Mouse (Mus musculus) stomach, postnatal 0 days (tissue): ENCODE data around the gene Clip1. TPM values are rescaled to one million over a fixed set of nuclear protein-coding genes. Genes with fewer than 3 reads are reported as not detected.
A peak's percentile ranks its signal among the peaks of the same experiment; 100 is the strongest.
"Not testable (repeated sequence)": the region's sequence is repeated elsewhere in the genome, so short reads cannot be mapped to it uniquely, and the experiment has no call there.

Experiments
- ATAC-seq: fragments of 200-750 bp; cut with Nextera tagmentation; 2 replicates; pipeline ENCODE4 v1.8.0; 2017; ENCODE audit not compliant: low FRiP score, low TSS enrichment
- DNase-seq: peaks from one replicate; pipeline ENCODE4 v3.0.0-alpha.2; 2016; ENCODE audit warnings: low spot score
- H3K27ac ChIP-seq: fragments of 300-500 bp; sonication (generic); replicated peaks from 2 replicates; pipeline ENCODE4 v1.5.1; 2014; ENCODE audit warnings: mild to moderate bottlenecking, control low read depth
- H3K27me3 ChIP-seq: fragments of 300-500 bp; sonication (generic); 2 replicates; pipeline ENCODE4 v1.6.1; 2014; ENCODE audit warnings: low read length; ENCODE audit not compliant: control insufficient read depth, insufficient read depth
- H3K36me3 ChIP-seq: fragments of 300-500 bp; sonication (generic); 2 replicates; pipeline ENCODE4 v1.6.1; 2014; ENCODE audit warnings: low read length, mixed read lengths; ENCODE audit not compliant: control insufficient read depth, insufficient read depth
- H3K4me1 ChIP-seq: fragments of 300-500 bp; sonication (generic); replicated peaks from 2 replicates; pipeline ENCODE4 v1.6.1; 2014; ENCODE audit warnings: antibody characterized with exemption; ENCODE audit not compliant: control insufficient read depth, insufficient read depth
- H3K4me2 ChIP-seq: fragments of 300-500 bp; sonication (generic); replicated peaks from 2 replicates; pipeline ENCODE4 v1.6.1; 2014; ENCODE audit warnings: low read depth, mild to moderate bottlenecking, control low read depth, moderate library complexity
- H3K4me3 ChIP-seq: fragments of 300-500 bp; sonication (generic); 2 replicates; pipeline ENCODE4 v1.5.1; 2014; ENCODE audit warnings: low read depth, low read length, control low read depth
- H3K9ac ChIP-seq: fragments of 300-500 bp; sonication (generic); 2 replicates; pipeline ENCODE4 v1.6.1; 2014; ENCODE audit warnings: mild to moderate bottlenecking, low read length, control low read depth, mixed read lengths
- H3K9me3 ChIP-seq: fragments of 300-500 bp; sonication (generic); 2 replicates; pipeline ENCODE4 v1.6.1; 2016; ENCODE audit warnings: low read length; ENCODE audit not compliant: control insufficient read depth
- CTCF ChIP-seq: IDR thresholded peaks from 2 replicates; pipeline ENCODE4 v1.5.1; 2016; ENCODE audit warnings: antibody characterized with exemption, low read depth, mild to moderate bottlenecking, moderate library complexity
- EP300 ChIP-seq: optimal IDR thresholded peaks from 2 replicates; pipeline ENCODE3; 2016; ENCODE audit warnings: antibody characterized with exemption
- WGBS: fragments of 180-500 bp; shearing (Covaris S2); extraction: QIAGEN DNeasy Blood & Tissue Kit; methylation state at CpG from one replicate; pipeline ENCODE4 v1.1.7; 2014; 5-methylcytosine and 5-hydroxymethylcytosine counted together
- polyA plus RNA-seq: library from polyadenylated mRNA; unstranded; fragments of >200 nt; fragmentation: Nextera tagmentation; extraction: Ambion mirVana; gene quantifications from 2 replicates; pipeline ENCODE4 v1.2.1, GENCODE M21; 2015

The Clip1 gene
- 36.1 and 41.4 TPM in 2 replicates for polyA plus RNA-seq

- Histone ChIP-seq H3K9me3 (no peaks in the 10 kb centered on the region), H3K4me2 (peak within 1 kb of the TSS; percentile 66), H3K27me3 (no peaks in the 10 kb centered on the region), H3K4me1 (peaks cover 3% of the 10 kb centered on the region), H3K4me3 (peak within 1 kb of the TSS; percentile 97), H3K36me3 (no peaks in the 10 kb centered on the region), H3K9ac (peak within 1 kb of the TSS; percentile 97), H3K27ac (peak within 1 kb of the TSS; percentile 97)
- no peak for TF ChIP-seq CTCF
- no peak for TF ChIP-seq EP300
- ATAC-seq (peak; percentile 67), DNase-seq (peak; percentile 79)
- WGBS: under 1% methylated on average over 37 of the region's 64 CpGs
These were observed at the start of gene Clip1 for GRCm38 (mm10) chr5:123684221-123685144. Gene Clip1, minus strand, starts transcription at chr5:123684618.

GRCm38 (mm10) chr5:123730981-123731380 is 46.6 kb upstream of the Clip1 start:
- DNase-seq: no peak
- 90% methylated on average over 2 of the region's 2 CpGs for WGBS
- H3K4me3 ChIP-seq: no peak overlapping the region
- TF ChIP-seq EP300 (no peak), CTCF (no peak)
- no peaks in the 10 kb centered on the region for H3K4me1 ChIP-seq
- no peak overlapping the region for H3K27ac ChIP-seq
- H3K9ac ChIP-seq: no peak overlapping the region
- no peak overlapping the region for H3K4me2 ChIP-seq
- no peaks in the 10 kb centered on the region for H3K9me3 ChIP-seq
- H3K27me3 ChIP-seq: no peaks in the 10 kb centered on the region
- peaks cover 30% of the 10 kb centered on the region for H3K36me3 ChIP-seq
- ATAC-seq: no peak

- not testable (repeated sequence) for H3K9me3 ChIP-seq, H3K9ac ChIP-seq, DNase-seq, H3K27ac ChIP-seq, ATAC-seq, H3K4me3 ChIP-seq, H3K4me1 ChIP-seq, H3K36me3 ChIP-seq, H3K4me2 ChIP-seq, H3K27me3 ChIP-seq
- WGBS: 84% methylated on average over 7 of the region's 7 CpGs
These were observed 39.4 kb upstream of the Clip1 start for GRCm38 (mm10) chr5:123723816-123724215.

- under 1% methylated on average over 83 of the region's 83 CpGs for WGBS
- TF ChIP-seq CTCF (peak; percentile 24), EP300 (no peak)
These were observed 36.2 kb upstream of the Clip1 start, which contains the start of gene Zcchc8 for GRCm38 (mm10) chr5:123720328-123721311. Gene Zcchc8, minus strand, starts transcription at chr5:123721100.

GRCm38 (mm10) chr5:123714622-123715021 is 30.2 kb upstream of the Clip1 start:
- H3K36me3 ChIP-seq: peaks cover 10% of the 10 kb centered on the region
- no peak for DNase-seq
- 85% methylated on average over 4 of the region's 4 CpGs for WGBS

More at GRCm38 (mm10) chr5:123720328-123721311, 36.2 kb upstream of the Clip1 start, which contains the start of gene Zcchc8:
- Histone ChIP-seq H3K4me2 (peak within 1 kb of the TSS; percentile 73), H3K36me3 (no peaks in the 10 kb centered on the region), H3K9me3 (no peaks in the 10 kb centered on the region), H3K9ac (peak within 1 kb of the TSS; percentile 87), H3K27ac (peak within 1 kb of the TSS; percentile 74; the same call in 1 of the 2 replicates), H3K4me3 (peak within 1 kb of the TSS; percentile 73), H3K4me1 (no peaks in the 10 kb centered on the region), H3K27me3 (no peaks in the 10 kb centered on the region)
- DNase-seq: peak; percentile 96
- ATAC-seq: peak; percentile 100

More at GRCm38 (mm10) chr5:123714622-123715021, 30.2 kb upstream of the Clip1 start:
- no peak overlapping the region for H3K4me3 ChIP-seq
- no peak overlapping the region for H3K4me2 ChIP-seq
- H3K27ac ChIP-seq: no peak overlapping the region
- TF ChIP-seq EP300 (no peak), CTCF (no peak)
- no peaks in the 10 kb centered on the region for H3K27me3 ChIP-seq
- H3K9ac ChIP-seq: no peak overlapping the region
- no peaks in the 10 kb centered on the region for H3K4me1 ChIP-seq
- H3K9me3 ChIP-seq: no peaks in the 10 kb centered on the region
- no peak for ATAC-seq
